Mouse (Mus musculus) monocyte, adult 2 months (primary cell): ENCODE results near the gene Ttc22.

Experiments used
- DNase-seq, 2 experiments: peaks; one replicate each; pipeline ENCODE4 v3.0.0; 2022; ENCODE audit warnings: low spot score in 2 of 2, low read depth in 1 of 2

The Ttc22 gene

DNA sequence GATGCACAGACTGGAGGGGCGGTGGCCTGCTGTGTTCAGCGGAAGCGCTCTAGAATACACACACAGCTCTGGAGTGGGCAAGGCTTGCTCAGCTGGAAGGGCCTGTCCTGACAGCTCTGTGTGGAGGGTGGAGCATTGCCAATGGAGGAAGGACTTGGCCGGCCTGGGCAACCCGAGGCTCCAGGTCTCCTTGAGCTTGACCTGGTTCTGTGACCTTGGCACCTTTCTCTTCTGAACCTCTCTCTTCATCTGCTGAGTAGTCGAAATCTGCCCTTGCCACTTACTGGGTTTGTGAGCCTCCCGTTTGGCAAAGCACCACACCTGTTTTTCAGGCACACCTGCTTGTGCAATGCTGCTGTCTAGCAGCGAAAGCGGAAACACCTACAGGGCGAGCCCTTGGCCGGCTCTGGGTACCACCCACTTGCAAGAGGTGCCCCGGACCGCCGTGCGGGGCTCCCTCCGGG is at the start of gene Ttc22:
TSS of gene Ttc22 (plus strand) at position 403 of the 464 bp plus-strand sequence.
- no peak for DNase-seq

DNA sequence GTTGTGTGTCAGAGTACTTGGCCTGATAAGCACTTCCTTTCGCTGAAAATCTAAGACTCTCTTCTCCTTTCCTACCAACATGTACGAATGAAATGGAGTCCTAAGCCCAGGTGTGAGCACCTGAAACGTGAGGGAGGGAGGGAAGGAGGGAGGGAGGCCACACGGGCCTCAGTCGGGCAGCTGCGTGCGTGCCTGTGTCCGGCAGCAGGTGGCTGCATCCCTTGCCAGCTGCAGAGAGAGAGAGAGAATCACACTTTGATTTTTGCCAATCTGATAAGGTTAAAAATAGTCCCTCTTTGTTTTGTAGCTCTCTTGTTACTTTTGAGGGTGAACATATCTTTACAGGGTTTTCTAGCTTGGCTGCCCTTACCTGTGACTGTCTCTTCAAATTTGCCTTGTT is 47.2 kb upstream of the Ttc22 start:
- DNase-seq, result no peak

DNA sequence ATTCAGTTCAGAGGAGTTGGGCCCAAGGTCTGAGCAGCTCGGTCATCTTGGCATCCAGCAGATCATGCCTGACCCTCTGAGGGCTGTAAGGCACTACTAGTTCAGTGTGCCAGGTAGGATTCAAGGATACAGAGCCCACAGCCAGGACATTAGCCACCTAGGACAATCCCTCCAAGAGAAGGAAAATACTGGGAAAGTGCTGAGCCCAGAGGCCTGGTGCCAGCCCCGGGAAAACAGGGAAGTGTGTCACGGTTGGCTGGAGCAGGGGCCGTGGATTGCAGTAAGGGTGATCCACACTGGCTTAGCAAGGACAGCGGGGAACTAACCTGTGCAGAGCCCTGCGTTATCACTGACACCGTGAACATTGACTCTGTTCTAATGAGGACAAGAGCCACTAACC is 44.7 kb upstream of the Ttc22 start:
- DNase-seq, result no peak

DNA sequence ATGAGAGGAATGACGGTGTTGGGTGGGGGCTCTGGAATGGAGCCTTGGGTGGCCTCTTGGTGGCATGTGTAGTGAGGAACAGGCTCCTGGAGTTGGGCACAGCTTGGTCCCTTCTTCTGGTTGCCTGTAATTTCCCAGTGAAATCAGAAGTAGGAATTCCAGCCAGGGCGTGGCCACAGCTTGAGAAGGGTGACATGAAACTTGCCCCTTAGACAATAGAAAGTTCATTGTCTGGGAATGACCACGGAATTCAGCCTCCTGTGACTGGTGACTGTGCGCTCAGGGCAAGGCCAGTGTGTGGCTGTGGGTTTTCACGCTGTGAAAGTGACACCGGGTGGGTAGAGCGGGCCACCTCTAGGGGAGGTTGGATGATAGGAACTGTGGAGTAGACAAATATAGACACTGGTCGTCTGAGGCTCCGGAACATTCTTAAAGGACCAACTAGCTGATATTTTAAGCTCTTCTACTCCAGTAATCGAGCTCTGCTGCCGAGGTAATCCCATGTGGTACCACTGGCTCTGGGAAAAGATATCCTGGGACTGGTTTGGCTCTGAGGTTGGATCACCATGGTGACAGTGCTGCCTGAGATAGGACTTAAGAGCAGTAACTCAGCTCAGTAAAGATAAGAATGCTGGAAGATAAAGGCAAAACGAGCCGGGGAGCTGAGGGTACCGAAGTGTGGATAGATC is 40.9 kb upstream of the Ttc22 start:
- no peak for DNase-seq

DNA sequence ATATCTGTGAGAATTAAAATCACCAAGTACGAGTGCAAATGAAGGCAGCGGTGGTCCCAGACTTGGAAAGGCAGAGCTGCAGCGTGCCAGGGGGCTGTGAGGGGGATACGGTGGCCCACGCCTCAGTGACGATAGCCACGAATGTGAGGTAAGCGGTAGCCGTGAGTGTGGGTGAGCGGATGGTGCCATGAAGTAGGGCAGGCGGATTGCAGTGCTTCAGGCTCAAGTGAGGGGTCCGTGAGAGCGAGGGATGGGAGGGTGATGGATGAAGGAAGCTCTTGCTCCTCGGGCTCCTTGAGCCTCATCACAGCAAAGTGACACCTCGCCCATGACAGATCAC is 40.4 kb upstream of the Ttc22 start:
- no peak for DNase-seq

DNA sequence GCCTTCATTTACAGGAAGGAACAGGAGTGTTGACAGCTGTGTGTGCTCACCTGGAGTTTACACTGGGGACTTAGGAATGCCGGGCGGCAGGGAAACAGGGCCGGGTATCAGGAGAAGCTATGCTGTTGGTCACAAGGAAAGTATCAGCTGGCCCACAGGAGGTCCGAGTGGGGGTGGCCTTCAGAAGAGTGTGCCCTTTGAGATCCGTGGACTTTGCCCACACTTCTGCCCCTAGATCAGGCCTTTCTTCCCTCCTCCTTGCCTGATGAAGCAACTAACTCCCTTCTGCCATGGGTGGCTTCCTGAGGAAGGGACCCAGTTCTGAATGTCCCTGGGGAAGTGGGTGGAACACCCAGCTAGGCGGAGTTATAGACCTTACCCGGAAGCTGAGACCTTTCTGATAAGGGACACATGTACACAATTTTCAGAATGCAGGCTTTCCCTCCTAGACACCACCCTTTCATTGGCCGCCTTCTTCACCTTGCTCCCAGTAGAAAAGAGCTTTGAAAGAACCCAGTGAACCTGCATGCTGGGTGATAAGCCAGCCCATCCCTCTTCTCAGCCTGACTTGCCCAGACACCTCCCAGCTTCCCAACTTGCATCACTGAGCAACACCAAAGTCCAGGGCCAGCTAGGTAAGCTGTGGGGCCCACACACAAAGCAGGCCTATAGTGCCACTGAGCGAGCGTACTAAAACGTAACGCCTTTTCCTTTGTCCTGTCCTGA is 39.6 kb upstream of the Ttc22 start:
- no peak for DNase-seq

DNA sequence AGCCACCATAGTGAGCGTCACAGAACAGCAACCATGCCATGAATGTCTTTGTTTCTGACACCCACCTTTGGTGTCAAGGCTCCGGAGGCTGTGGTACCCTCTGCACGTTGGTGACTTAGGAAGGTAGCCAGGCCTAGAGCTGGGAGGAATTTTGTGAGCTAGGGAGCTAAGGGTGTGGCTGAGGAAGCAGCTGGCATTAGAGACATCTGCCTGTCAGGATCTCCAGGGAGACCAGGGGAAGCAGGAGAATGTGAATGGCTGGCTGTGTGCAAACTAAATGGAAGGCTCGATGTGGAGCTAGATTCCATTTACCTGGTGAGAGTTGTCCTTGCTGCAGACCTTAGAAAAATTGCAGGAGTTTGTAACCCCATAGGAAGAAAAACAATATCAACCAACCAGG is 37.6 kb upstream of the Ttc22 start:
- DNase-seq, result no peak

DNA sequence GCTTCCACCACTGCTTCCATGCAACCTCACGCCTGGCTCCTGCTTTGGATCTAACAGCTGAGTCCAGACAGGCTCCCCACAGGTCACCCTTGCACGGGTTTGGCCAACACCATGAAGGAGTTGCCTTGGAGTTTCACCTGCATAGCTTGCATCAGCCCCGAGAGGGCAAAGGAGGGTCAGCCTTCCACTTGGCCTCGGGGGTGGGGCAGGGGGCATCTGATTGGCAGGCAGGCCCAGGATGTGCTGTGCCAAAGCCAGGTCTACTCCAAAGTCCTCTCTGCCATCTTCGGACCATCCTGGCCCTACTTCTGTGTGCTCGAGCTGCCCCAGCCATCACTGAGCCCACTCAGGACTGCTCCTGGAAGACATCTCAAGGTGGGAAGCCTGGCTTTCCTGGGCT is 35.2 kb upstream of the Ttc22 start:
- DNase-seq, result no peak

DNA sequence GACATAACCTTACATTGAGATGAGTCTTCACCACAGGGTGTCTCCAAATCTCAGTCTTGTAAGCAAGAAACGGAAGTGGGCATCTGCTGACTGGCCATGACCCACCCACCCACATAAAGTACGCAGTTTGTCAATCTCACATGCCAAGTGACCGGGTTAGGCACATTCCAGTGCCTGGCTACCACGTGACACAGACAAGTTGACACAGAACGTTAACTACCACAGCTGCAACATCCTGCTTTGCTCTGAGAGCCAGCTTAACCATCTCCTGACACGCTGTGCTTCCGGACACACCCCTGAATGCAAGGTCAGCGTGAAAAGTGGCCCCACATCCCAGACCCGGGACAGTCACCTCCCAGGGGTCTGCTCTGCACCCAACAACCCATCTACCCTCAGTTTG is 32.1 kb upstream of the Ttc22 start:
- no peak for DNase-seq

DNA sequence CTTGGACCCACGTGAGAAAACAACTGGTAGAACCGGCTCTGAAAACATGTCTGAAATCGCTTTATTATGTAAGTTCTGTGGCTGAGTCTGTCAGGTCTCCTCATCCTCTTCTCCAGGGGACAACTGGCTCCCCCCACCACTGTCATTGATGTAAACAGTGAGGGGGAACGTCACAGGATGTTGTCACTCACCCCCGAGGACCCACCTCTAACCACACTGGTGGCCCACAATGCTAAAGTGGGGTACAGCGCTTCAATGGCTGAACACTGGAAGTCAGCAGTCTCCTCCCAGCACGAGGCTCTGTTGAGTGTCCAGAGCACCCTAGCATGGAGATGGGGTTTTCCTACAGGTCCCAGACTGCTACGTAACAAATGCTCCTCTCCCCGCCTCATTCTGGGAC is 31.4 kb upstream of the Ttc22 start:
- DNase-seq, result no peak

DNA sequence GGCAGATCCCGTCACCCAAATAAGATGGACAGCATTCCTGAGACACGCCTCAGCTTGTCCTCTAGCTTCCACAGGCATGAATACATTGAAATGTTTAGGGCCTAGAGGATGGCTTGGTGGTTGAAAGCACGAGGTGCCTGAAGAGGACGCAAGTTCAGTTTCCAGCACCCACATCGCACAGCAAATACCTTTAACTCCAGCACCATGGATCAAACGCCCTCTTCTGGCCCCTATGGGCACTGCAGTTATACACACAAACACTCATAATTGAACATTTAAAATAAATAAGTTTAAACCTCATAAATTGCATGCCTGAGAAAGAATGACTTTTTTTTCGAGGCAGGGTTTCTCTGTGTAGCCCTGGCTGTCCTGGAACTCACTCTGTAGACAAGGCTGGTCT is 28.6 kb upstream of the Ttc22 start:
- no peak for DNase-seq

DNA sequence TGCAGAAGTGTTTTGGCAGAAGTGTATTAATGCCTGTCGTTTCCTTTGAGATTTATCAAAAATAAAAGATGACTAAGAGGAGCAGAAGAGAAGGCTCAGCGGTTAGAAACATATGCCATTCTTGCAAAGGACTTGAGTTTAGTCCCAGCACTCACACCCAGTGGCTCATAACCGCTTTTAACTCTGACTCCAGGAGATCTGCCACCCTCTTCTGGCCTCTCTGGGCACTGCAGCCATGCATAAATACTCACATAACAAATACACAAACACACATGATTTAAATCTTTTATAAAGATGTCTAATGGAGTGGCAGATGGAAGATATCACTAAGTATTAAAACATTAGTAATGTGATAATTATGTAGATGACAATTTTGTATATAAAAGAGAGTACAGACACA is 26.0 kb upstream of the Ttc22 start:
- DNase-seq, result no peak

DNA sequence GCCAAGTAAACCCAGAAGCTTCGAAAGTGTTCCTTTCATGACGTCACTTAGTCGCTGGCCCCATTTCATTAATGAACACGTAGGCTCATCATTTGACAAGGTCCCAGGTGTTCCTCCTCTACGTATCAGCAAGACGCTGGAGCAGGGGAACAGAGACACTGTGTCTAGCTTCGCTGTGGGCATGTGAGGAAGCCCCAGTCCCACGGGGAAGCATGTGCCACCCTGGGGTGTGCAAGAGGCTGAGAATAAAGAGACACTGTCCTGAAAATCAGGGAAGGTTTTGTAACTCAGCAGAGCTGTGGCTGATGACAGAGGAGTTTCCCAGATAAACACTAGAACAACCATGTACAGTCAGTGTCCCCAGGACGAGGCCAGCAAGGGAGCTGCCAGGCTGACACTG is 25.2 kb upstream of the Ttc22 start:
- DNase-seq, result no peak

DNA sequence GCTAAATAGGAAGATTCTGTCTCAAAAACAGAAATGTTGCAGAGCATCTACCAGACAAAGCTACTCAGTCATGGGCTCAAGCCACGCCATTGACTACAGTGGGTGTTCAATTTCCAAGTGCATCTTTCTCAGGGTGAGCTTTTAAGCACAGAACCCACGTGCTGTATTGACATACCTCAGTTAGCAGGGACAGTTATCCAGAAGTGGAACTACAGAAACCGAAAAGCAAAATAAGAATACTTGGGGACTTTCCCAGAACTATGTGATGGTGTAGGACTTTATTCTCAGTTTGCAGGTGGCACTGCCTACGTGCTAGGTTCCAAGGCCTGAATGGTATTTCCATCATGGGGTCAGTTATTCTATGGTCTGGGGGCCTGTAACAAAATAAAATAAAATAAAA is 24.5 kb upstream of the Ttc22 start:
- DNase-seq, result no peak

DNA sequence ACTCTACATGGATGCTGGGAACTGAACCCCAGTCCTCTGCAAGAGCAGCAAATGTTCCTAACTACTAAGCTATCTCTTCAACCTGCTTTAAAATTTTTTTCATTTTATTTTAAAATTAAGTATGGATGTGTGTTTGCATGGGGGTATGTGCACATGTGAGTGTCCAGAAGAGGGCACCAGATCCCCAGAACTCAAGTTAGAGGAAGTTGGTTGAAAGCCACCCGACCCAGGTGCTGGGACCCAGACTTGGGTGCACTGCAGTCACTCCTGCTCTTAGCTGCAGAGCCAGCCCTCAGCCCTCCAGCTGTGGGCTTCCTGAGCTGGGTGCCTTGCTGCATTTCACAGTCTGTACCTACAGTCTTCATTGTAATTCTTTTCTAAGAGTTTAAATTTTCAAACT is 22.8 kb upstream of the Ttc22 start:
- no peak for DNase-seq

DNA sequence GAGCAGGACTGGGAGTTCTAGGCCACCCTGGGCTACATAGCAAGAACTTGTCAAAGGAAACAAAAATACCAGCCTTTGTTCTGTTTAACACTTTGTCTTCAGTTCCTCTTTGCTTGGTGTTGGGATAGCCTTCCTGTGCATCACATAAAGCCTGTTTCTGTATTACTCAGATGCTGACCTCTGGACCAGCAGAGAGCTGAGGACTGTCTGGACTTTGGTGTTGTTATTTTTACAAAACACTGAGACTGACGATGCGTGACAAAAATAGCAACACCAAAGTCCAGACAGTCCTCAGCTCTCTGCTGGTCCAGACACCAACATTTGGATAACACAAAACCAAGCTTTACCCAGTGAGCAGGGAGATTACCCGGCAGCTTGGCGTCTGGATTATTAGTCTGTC is 21.5 kb upstream of the Ttc22 start:
- no peak for DNase-seq

DNA sequence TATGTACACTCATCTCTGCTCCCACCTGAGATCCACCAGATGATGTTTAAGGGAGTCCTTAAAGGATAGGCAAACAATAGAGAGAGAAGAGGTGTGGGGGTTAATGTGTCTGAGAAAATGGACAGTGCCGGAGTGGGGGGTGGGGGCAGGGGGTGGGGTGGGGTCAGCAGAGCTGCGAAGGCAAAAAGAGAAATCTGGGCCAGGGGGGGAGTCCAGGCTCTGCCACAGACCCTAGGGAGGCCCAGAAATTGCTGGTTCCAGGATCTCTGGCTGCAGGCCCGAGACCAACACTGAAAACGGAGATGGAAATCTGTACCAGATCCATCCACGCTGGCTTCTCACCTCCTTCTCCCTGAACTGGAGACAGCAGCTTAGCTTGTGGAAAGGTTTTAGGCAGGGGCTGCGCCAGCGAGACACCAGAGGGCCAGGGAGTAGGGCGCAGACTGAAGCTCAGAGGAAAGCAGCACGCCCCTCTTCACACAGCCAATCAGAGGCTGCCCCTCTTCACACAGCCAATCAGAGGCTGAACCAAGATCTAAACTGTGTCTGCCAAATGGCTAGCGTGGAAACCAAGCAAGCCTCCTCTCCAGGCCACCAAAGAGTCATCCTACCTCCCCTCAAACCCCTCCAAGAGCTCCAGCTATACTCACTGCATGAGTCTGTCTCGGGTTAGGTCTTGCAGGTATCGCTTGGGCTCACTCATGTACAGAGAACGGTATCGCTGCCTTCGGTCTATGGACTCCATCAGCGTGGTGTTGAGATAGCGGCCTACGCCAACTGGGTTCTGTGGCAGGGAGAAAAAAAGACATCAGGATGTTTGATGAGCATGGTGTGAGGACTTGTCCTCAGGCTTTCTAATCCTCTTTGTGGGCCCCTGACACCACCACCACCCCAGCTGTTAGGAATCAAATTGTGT is 15.3 kb upstream of the Ttc22 start:
- DNase-seq, result no peak

DNA sequence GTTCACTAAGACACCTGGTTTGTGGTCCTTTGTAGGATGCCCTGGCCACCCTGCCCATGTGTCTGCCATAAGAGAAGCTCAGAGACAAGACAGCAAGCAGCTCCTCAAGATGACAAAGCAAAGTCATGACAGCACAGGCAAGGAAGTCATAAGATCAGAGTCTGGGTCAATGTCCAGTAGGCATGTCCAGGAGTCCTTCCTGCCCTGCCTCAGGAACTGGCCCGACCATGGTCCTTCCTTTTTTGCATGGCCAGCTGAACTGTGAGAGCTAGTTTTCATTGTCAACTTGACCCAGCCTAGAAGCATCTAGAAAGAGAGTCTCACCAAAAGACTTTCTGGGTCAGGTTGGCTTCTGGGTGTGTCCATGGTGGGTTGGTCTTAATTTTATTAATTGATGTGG is 14.3 kb upstream of the Ttc22 start:
- no peak for DNase-seq

DNA sequence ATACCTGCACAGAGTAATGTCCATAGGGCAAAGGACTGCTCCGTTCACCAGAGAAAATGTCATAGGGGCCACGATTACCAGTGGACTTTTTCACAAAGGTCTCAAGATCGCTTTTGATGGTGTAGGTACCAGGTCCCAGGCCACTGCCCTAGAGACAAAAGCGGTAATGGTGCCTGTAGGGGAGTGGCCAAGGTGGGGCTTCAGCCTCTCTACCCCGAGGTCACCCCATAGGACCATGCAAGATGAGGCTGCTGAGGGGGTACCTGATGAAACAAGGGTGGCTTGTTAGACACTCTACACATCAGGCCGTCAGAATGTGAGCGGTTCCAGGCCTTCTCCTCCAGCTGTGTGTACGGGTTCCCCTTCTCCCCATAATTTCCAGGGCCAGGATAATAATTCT is 9.1 kb upstream of the Ttc22 start:
- no peak for DNase-seq

DNA sequence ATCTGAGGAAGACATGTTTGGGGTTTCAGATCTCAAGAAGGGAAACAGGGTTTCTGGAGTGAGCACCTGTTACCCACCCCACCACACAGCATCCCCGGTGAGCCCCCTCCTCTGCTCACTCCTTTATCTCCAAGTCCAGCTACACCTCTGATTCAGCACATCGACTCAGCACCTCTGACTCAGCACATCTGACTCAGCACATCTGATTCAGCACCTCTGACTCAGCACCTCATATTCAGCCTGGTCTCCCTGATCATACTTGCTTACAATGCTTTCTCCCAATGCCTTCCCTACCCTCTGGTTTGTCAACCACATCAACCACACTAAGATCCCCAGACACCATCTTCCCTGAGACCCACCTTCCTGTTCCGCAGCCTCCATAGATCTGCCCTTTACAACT is 8.7 kb upstream of the Ttc22 start:
- no peak for DNase-seq

DNA sequence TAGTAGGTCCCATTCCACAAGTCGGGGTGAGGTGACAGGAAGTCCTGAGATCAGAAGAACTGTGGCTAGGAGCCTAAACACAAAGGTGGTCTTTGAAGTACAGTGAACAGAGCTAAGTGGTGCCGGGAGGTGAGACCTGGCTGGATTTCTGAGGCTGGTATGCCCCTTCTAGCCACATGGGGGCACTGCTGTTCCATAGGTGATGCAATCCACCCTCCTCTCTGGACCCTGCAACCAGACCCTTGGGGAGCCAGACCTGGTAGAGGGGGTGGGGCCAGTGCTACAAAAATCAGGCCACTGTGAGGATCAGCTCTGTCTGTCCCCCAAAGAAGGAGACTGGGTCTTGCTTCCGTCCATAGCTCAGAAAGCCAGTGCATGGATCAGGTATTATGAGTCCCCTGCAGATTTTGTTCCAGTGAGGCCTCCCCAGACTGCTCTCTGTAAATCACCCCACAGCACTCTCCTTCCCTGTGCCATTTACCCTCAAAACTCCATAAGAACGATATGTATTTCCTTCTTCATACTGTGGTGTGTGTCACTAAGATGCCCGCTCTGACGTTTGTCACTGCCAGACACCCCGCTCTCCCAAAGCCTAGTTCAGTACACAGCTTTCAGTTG is 7.9 kb upstream of the Ttc22 start:
- DNase-seq, result peak in 1 of 2 experiments; percentile 10

DNA sequence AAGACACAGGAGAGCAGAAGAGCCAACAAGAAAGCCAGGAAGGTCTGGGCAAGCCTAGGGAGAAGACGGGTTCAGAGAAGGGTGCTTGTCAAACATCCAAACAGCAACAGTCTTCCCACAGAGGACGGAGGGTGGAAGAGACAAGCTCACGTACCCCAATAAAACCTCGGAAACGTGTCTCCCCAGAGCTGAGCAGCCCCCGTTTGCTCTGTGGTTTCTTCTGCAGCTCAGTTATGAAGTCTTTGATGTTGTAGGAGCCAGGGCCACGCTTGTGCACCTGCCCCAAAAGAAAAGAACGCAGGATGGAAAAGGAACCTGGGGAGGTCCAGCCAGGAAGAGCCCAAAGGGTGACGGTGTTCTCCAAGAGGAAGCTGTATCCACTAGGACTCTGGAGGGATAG is 7.4 kb upstream of the Ttc22 start:
- DNase-seq, result no peak
